Mouse (Mus musculus) limb, embryonic 10.5 days (tissue): ENCODE results near the gene Gstm6. TPM values are rescaled to one million over a fixed set of nuclear protein-coding genes. Genes with fewer than 3 reads are reported as not detected.
"Not testable (repeated sequence)": the region's sequence is repeated elsewhere in the genome, so short reads cannot be mapped to it uniquely, and the experiment has no call there.

Source experiments
- DNase-seq: peaks from one replicate; pipeline ENCODE4 v3.0.0-alpha.2; 2017; ENCODE audit warnings: low spot score
- H3K27ac ChIP-seq: fragments of 300-500 bp; sonication (generic); 2 replicates; pipeline ENCODE4 v1.5.1; 2016; ENCODE audit warnings: mild to moderate bottlenecking
- H3K27me3 ChIP-seq: fragments of 300-500 bp; sonication (generic); 2 replicates; pipeline ENCODE4 v1.6.1; 2016; ENCODE audit warnings: low read depth, mild to moderate bottlenecking; ENCODE audit not compliant: poor library complexity, severe bottlenecking
- H3K36me3 ChIP-seq: fragments of 300-500 bp; sonication (generic); 2 replicates; pipeline ENCODE4 v1.6.1; 2016; ENCODE audit warnings: mild to moderate bottlenecking, moderate library complexity
- H3K4me1 ChIP-seq: fragments of 300-500 bp; sonication (generic); 2 replicates; pipeline ENCODE4 v1.6.1; 2016
- H3K4me3 ChIP-seq: fragments of 300-500 bp; sonication (generic); 2 replicates; pipeline ENCODE4 v1.5.1; 2016; ENCODE audit warnings: mild to moderate bottlenecking, moderate library complexity
- H3K9me3 ChIP-seq: fragments of 300-500 bp; sonication (generic); replicated peaks from 2 replicates; pipeline ENCODE4 v1.6.1; 2016; ENCODE audit warnings: mild to moderate bottlenecking
- WGBS: fragments of 180-500 bp; shearing (Covaris S2); methylation state at CpG from one replicate; pipeline ENCODE4 v1.1.7; 2016; 5-methylcytosine and 5-hydroxymethylcytosine counted together
- polyA plus RNA-seq: library from polyadenylated mRNA; unstranded; fragments of >200 nt; fragmentation: Nextera tagmentation; extraction: Ambion mirVana; gene quantifications from 2 replicates; pipeline ENCODE4 v1.2.1, GENCODE M21; 2016

Gene Gstm6
- polyA plus RNA-seq, 1 experiment from 2014 or later = 3.6 TPM

- no peaks in the 10 kb centered on the region for H3K36me3 ChIP-seq
- H3K27me3 ChIP-seq = no peaks in the 10 kb centered on the region
- H3K4me1 ChIP-seq = peaks cover 10% of the 10 kb centered on the region
- no peak overlapping the region for H3K4me3 ChIP-seq
- DNase-seq = no peak
- H3K9me3 ChIP-seq = no peaks in the 10 kb centered on the region
- no peak overlapping the region for H3K27ac ChIP-seq
- WGBS = 66% methylated on average over 6 of the region's 6 CpGs
Observed at GRCm38 (mm10) chr3:107905942-107906341, 37.6 kb downstream of the Gstm6 start.

DNA sequence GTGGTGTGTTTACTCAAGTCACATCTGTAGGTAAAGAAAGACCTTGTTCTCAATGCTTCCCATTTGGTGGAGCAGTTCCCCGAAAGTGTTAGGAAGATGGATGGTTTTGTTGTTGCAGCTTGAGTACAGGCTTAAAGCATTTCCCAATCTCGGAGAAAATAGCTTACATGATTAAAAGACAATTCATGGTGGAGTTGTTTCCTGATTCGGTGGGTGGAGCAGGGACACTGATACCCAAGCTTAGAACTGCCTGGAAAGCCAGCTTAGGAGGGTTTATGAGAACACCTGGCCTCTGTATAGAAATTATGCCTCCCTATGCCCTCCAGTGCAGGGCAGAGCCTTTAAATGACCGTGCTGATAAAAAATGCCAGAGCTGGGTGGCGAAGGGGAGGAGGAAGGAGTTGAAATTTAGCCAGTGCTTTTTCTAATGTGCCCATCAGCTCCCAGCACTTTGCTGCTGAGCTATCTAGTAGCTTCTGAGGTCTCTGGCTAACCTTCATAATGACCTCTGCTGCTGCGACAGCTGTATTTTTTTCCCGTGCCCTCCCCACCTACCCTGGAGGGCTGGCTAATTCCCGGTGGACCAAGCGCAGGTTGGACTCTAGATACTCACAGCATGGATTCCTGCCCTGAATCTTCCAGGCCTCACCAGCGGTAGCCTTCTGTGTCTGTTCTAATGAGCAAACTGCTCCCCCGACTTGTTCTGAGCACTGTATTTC is 42.4 kb downstream of the Gstm6 start:
- H3K27ac ChIP-seq = no peak overlapping the region
- DNase-seq = no peak
- peaks cover 25% of the 10 kb centered on the region for H3K36me3 ChIP-seq
- no peaks in the 10 kb centered on the region for H3K9me3 ChIP-seq
- H3K27me3 ChIP-seq = no peaks in the 10 kb centered on the region
- 66% methylated on average over 11 of the region's 11 CpGs for WGBS
- H3K4me3 ChIP-seq = no peak overlapping the region
- peaks cover 15% of the 10 kb centered on the region for H3K4me1 ChIP-seq

DNA sequence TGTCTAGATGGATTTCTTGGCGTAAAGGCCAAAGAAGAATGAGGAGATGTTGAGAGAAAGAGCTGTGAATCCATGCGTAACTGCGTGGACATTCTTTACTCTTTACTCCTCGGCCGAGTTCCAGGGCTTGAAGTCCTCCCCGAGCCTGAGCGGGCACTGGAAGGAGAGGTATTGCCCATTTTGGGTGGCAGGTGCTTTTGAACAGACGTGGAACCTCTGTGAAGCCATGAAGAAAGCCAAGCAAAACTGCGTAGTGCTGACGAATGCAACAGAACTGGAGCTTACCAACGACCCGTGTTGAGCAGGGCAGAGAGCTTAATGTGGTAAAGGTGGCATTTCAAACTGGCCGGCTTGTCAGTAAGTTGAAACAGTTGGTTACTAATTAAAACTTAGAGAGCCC is 44.9 kb downstream of the Gstm6 start:
- Histone ChIP-seq H3K4me3 (no peak overlapping the region), H3K27me3 (no peaks in the 10 kb centered on the region), H3K36me3 (peaks cover 25% of the 10 kb centered on the region), H3K27ac (no peak overlapping the region), H3K4me1 (peaks cover 24% of the 10 kb centered on the region), H3K9me3 (no peaks in the 10 kb centered on the region)
- no peak for DNase-seq
- 94% methylated on average over 13 of the region's 13 CpGs for WGBS

DNA sequence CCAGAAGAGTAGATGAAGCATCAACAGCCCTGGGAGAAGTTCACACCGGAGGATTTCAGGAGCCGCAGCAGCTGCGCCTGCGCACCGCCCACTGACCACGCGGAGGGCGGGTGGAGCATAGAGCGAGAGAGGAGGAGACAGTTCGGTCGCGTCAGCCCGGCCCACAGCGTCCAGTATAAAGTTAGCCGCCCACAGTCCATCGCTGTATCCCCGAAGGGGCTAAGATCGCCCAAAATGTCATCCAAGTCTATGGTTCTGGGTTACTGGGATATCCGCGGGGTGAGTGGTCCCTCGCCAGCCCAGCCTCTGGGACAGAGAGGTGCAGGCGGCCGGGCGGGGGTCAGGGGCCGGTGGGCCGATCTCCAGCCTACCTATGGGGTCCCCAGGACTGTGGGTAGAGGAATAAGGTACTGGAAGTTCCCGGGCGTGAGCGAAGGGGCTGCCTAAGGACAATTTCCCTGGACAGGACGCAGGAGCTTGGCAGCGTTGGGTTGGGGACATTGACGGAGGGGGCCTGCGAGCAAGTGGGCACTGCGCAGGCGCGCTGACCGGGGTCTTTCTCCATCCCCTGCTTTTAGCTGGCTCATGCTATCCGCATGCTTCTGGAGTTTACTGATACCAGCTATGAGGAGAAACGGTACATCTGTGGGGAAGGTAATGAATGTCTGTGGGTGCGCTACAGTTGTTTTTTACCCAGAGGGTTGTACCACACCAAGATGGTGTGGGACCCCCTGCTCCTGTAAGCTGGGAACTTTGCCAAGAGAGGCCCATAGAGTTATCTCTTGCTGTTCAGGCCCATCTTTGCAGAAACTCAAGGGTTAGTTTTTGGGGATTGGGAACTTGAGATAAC is 47.6 kb downstream of the Gstm6 start, which contains the start of gene Gstm5:
Gene Gstm5, plus strand, starts transcription at position 102 of the 850 bp plus-strand sequence.
- peaks cover 28% of the 10 kb centered on the region for H3K36me3 ChIP-seq
- peaks cover 15% of the 10 kb centered on the region for H3K4me1 ChIP-seq
- peak; percentile 86 for DNase-seq
- H3K9me3 ChIP-seq = no peaks in the 10 kb centered on the region
- WGBS = 7% methylated on average over 40 of the region's 40 CpGs
- peak within 1 kb of the TSS; percentile 84 for H3K4me3 ChIP-seq
- peak within 1 kb of the TSS; percentile 94 for H3K27ac ChIP-seq
- no peaks in the 10 kb centered on the region for H3K27me3 ChIP-seq

DNA sequence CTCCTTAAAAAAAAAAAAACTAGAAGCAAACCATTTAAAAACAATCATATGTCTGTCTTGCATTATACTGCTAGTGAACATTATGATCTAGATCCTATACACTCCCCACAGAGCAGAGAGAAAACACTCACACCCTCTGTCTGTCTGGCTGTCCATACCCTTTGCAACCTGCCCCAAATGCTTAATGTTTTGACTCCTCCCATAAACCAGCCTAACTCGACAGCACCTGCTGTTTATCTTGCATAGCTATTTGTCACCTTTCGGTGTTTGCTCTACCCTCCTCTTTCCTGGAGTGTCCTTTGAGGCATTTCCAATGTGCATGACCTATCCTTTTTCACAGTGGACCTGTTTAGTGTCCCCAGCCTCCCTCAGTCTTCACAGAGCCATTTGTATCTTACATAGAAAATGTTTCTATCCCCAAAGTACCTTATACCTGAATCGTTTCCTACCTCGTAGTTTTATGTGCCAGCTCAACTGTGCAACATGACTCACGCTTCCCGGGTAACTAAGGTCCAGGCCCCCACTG is 48.3 kb downstream of the Gstm6 start:
- peak overlapping the region; percentile 94 for H3K27ac ChIP-seq
- 11% methylated on average over 6 of the region's 6 CpGs for WGBS

DNA sequence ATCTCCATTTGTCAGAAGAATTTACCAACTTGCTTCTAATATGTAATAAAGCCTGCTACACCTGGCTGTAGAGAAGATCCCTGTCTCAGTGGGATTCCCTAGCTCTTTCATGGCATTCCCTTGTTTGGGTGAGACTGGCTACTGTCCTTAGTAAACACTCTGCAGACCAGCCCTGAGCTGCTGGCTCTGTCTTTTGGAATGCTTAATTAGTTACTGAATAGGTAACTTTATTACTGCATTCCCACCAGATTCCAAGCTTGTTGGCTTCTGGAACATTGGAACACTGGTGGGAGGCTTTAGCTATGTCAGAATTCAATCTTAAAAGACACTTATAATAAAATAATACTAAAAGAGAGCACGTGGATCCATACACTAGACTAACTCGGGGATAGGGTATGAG is 54.3 kb downstream of the Gstm6 start:
- H3K36me3 ChIP-seq, H3K9me3 ChIP-seq, DNase-seq, H3K27ac ChIP-seq, H3K4me3 ChIP-seq, H3K27me3 ChIP-seq, H3K4me1 ChIP-seq: not testable (repeated sequence)
- WGBS = 85% methylated on average over 2 of the region's 2 CpGs

More for the DNA sequence above, 48.3 kb downstream of the Gstm6 start:
- H3K4me1 ChIP-seq = peaks cover 14% of the 10 kb centered on the region
- peak overlapping the region; percentile 84 for H3K4me3 ChIP-seq
- no peak for DNase-seq
- no peaks in the 10 kb centered on the region for H3K27me3 ChIP-seq
- H3K36me3 ChIP-seq = peaks cover 28% of the 10 kb centered on the region
- no peaks in the 10 kb centered on the region for H3K9me3 ChIP-seq

Other genes with a start within 250 kb of the Gstm6 start
- 83.4 and 98.2 TPM in 2 replicates for gene Ahcyl1, start 247.2 kb downstream of the Gstm6 start, polyA plus RNA-seq
- gene Csf1, start 183.3 kb downstream of the Gstm6 start, polyA plus RNA-seq = 3.4 and 4.6 TPM in 2 replicates
- gene Eps8l3, start 66.5 kb downstream of the Gstm6 start, polyA plus RNA-seq = not detected in 2 replicates
- 198 and 203 TPM in 2 replicates for gene Gstm5, start 47.9 kb downstream of the Gstm6 start, polyA plus RNA-seq
- gene Gstm7, start 11.9 kb downstream of the Gstm6 start, polyA plus RNA-seq = 12.2 and 26.0 TPM in 2 replicates
- gene Gstm3, start 25.5 kb upstream of the Gstm6 start, polyA plus RNA-seq = not detected in 2 replicates
- gene Gstm2, start 42.7 kb upstream of the Gstm6 start, polyA plus RNA-seq = 19.1 and 26.1 TPM in 2 replicates
- gene Gstm1, start 74.2 kb upstream of the Gstm6 start, polyA plus RNA-seq = 27.5 and 27.8 TPM in 2 replicates
- gene Gstm4, start 101.1 kb upstream of the Gstm6 start, polyA plus RNA-seq = 11.6 and 15.1 TPM in 2 replicates
- gene Ampd2, start 142.9 kb upstream of the Gstm6 start, polyA plus RNA-seq = 68.8 and 69.7 TPM in 2 replicates
- 1.6 and 2.4 TPM in 2 replicates for gene Gnat2, start 149.0 kb upstream of the Gstm6 start, polyA plus RNA-seq
- 178 and 197 TPM in 2 replicates for gene Gnai3, start 202.4 kb upstream of the Gstm6 start, polyA plus RNA-seq
- gene Gpr61, start 211.1 kb upstream of the Gstm6 start, polyA plus RNA-seq = 0.08 TPM in 1 of 2 replicates, not detected in the other
- gene Amigo1, start 242.6 kb upstream of the Gstm6 start, polyA plus RNA-seq = 2.6 and 3.0 TPM in 2 replicates